Mouse (Mus musculus) limb, embryonic 12.5 days (tissue): Measurements from ENCODE around the gene Cc2d2a. TPM values are rescaled to one million over a fixed set of nuclear protein-coding genes. Genes with fewer than 3 reads are reported as not detected.

Source experiments
- ATAC-seq: fragments of 200-750 bp; cut with Nextera tagmentation; 2 replicates; pipeline ENCODE4 v1.8.0; 2017; ENCODE audit warnings: low read depth, moderate TSS enrichment; ENCODE audit not compliant: insufficient number of reproducible peaks, insufficient read depth, low FRiP score, low TSS enrichment
- H3K27ac ChIP-seq: fragments of 300-500 bp; sonication (generic); 2 replicates; pipeline ENCODE4 v1.5.1; 2016; ENCODE audit warnings: mild to moderate bottlenecking, moderate library complexity
- H3K27me3 ChIP-seq: fragments of 300-500 bp; sonication (generic); 2 replicates; pipeline ENCODE4 v1.6.1; 2016; ENCODE audit warnings: mild to moderate bottlenecking, moderate library complexity
- H3K36me3 ChIP-seq: fragments of 300-500 bp; sonication (generic); 2 replicates; pipeline ENCODE4 v1.6.1; 2016; ENCODE audit warnings: mild to moderate bottlenecking, moderate library complexity
- H3K4me1 ChIP-seq: fragments of 300-500 bp; sonication (generic); replicated peaks from 2 replicates; pipeline ENCODE4 v1.6.1; 2016
- H3K4me2 ChIP-seq: fragments of 300-500 bp; sonication (generic); 2 replicates; pipeline ENCODE4 v1.6.1; 2016; ENCODE audit warnings: mild to moderate bottlenecking, moderate library complexity
- H3K4me3 ChIP-seq: fragments of 300-500 bp; sonication (generic); replicated peaks from 2 replicates; pipeline ENCODE4 v1.5.1; 2016; ENCODE audit warnings: mild to moderate bottlenecking
- H3K9ac ChIP-seq: fragments of 300-500 bp; sonication (generic); replicated peaks from 2 replicates; pipeline ENCODE4 v1.6.1; 2016; ENCODE audit warnings: mild to moderate bottlenecking, moderate library complexity
- H3K9me3 ChIP-seq: fragments of 300-500 bp; sonication (generic); 2 replicates; pipeline ENCODE4 v1.6.1; 2016; ENCODE audit warnings: mild to moderate bottlenecking, moderate library complexity
- WGBS: fragments of 180-500 bp; shearing (Covaris S2); methylation state at CpG from one replicate; pipeline ENCODE4 v1.1.7; 2016; 5-methylcytosine and 5-hydroxymethylcytosine counted together
- polyA plus RNA-seq: library from polyadenylated mRNA; unstranded; fragments of >200 nt; fragmentation: Nextera tagmentation; extraction: Ambion mirVana; gene quantifications from 2 replicates; pipeline ENCODE4 v1.2.1, GENCODE M21; 2016

Gene Cc2d2a
- 11.1 and 12.3 TPM in 2 replicates for polyA plus RNA-seq

DNA sequence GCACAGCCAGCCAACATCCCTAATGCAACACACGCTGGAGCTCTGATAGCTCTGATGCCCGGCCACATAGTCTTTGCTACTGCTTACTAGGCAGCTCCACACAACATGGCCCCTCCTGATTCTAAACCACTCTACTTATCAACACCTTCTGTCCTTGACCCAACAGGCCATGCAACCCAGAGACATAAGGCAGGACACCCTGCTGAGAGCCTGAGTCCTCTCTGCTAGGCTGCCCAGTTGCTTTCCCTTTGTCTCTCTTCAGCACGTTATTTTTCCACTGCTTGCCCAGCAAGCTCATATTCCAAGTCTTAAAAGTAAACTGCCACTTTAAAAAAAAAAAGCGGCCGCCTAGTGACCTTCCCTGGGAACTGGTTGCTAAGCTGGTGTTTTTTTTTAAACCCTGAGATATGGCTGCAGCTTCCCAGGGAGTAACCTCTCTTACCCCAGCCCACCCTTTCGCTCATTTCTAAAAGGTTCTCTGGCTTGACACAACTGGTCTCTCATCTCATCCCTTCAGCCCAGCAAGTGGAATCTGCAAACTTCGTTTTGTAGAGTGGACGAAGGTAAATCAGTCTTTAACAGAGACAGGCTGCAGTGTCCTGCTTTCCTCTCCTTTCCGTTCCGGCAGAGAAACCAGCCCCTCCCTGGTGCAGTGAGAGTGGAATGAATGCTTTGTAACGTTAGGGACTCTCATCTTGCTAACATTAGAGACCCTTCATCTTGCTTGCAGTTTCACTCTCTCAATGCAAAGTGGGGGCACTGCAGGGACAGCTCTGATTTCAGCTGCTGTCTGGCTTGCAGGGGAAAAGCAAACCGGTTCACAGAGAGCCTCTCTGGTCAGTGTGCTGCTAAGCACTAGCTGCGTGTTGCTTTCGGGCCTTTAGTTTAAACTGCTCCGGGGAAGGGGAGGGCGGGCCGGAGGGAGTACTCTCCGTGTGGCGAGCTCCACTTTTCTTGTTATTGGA, at the start of gene Cc2d2a:
TSS of gene Cc2d2a (plus strand) at position 350 of the 965 bp plus-strand sequence.
- Histone ChIP-seq H3K27me3 (no peaks in the 10 kb centered on the region), H3K4me2 (peak within 1 kb of the TSS; percentile 59), H3K27ac (peak within 1 kb of the TSS; percentile 91), H3K4me1 (peaks cover 33% of the 10 kb centered on the region), H3K4me3 (peak within 1 kb of the TSS; percentile 41), H3K36me3 (no peaks in the 10 kb centered on the region), H3K9ac (peak within 1 kb of the TSS; percentile 58), H3K9me3 (no peaks in the 10 kb centered on the region)
- ATAC-seq = peak; percentile 82
- WGBS = 5% methylated on average over 19 of the region's 19 CpGs

DNA sequence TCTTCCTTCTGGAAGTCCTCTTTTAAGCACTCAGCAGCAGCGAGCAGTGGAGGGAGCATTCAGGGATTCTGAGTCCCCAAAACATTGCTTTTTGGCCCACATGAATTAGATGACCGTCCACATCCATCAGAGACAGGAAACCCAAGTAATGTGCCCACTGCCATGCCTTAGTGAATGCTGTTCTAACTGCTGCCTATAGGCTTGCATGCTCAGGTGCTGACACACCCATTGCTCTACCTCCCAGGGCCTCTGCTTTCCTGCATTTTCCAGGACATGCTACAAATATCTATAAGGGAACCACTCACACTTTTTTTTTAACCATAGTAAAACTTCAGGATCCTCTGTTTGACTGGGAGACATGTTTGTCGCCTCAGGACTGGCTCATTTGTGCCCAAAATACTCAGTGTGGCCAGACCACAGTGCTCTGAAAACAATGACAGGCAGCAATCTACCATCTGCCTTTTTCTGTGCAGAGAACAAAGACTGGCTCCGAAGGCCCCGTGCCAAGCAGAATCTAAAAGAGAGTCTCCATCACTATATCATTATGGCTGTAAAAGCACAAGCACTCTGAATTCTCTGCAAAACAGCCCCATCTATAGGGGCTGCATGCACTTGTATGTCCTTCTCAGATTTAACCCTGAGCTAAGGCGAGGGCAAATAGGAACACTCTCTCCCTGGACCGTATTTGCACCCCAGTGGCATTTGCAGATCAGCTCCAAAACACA, 40.4 kb upstream of the Cc2d2a start:
- Histone ChIP-seq H3K27me3 (no peaks in the 10 kb centered on the region), H3K9ac (no peak overlapping the region), H3K27ac (no peak overlapping the region), H3K4me3 (no peak overlapping the region), H3K9me3 (no peaks in the 10 kb centered on the region), H3K4me2 (no peak overlapping the region), H3K4me1 (no peaks in the 10 kb centered on the region; the same call in 1 of the 2 replicates), H3K36me3 (no peaks in the 10 kb centered on the region)
- 73% methylated on average over 7 of the region's 7 CpGs for WGBS
- ATAC-seq = no peak

DNA sequence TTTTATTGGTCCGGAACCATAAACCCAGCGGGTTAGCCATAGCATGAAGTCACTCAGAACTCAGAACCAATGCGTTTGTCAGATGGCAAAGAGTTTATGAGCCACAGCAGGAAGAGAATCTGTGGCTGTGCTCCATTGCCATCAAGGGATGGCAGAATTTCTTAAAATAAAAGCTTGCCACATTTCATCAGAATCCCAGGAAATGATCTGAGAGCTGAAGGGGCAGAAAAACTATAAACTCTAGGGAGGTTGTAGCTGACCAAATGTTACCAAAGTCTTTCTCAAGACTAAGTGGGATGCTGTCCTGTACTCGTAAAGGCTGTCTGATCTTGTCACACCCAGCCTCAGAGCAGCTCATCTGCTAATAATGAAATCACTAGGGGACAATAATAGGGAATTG, 36.7 kb upstream of the Cc2d2a start:
- Histone ChIP-seq H3K4me3 (no peak overlapping the region), H3K4me1 (no peaks in the 10 kb centered on the region; the same call in 1 of the 2 replicates), H3K9me3 (no peaks in the 10 kb centered on the region), H3K4me2 (no peak overlapping the region), H3K36me3 (no peaks in the 10 kb centered on the region), H3K27ac (no peak overlapping the region), H3K9ac (no peak overlapping the region), H3K27me3 (no peaks in the 10 kb centered on the region)
- no peak for ATAC-seq
- 62% methylated on average over 4 of the region's 4 CpGs for WGBS

DNA sequence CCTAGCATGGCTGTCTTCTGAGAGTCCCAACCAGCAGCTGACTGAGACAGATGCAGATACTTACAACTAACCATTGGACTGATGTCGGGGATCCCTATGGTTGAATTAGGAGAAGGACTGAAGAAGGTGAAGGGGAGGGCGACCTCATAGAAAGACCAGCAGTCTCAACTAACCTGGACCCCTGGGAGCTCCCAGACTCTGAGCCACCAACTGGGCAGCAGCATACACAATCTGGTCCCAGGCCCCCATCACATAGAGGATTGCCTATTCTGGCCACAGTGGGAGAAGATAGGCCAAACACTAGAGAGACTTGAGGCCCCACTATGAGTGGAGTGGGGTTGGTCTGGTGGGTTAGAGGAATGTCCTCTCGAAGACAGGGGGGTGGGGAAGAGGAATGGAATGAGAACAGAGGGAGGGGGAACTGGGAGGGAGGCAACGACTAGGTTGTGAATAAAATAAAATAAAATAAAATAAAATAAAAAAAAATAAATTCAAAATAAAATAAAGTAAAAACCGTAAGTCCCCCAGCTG, 28.0 kb upstream of the Cc2d2a start:
- no peak overlapping the region for H3K4me3 ChIP-seq
- H3K36me3 ChIP-seq = no peaks in the 10 kb centered on the region
- H3K4me2 ChIP-seq = no peak overlapping the region
- H3K27ac ChIP-seq = no peak overlapping the region
- no peaks in the 10 kb centered on the region for H3K9me3 ChIP-seq
- H3K27me3 ChIP-seq = no peaks in the 10 kb centered on the region
- no peak for ATAC-seq
- WGBS = 90% methylated on average over 5 of the region's 5 CpGs
- no peak overlapping the region for H3K9ac ChIP-seq
- H3K4me1 ChIP-seq = no peaks in the 10 kb centered on the region

DNA sequence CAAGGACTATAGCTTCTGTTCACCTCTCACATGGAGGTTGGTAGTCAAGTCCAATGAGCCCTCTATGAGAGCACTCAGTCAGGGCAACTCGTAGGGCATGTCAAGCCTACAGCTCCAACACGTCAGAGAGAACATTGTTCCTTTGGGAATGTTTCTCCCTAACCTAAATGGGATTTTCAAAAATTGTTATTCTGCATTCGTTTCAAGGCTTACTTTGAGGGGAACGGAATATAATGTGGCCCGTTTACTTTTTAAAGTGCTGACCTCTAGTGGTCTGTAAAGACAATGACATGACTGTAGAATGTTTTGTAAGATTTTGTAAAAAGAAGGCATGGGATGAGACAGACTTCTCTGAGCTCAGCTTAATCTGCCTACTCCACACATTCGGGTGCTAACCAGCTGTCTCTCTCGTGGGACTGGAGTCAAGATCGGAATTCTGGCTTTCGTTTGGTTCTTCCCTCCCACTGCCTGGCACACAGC, 27.5 kb upstream of the Cc2d2a start:
- H3K27me3 ChIP-seq = no peaks in the 10 kb centered on the region
- peak; percentile 71; the same call in 1 of the 2 replicates for ATAC-seq
- H3K4me2 ChIP-seq = no peak overlapping the region
- H3K27ac ChIP-seq = no peak overlapping the region
- H3K36me3 ChIP-seq = no peaks in the 10 kb centered on the region
- no peak overlapping the region for H3K9ac ChIP-seq
- H3K4me1 ChIP-seq = no peaks in the 10 kb centered on the region
- WGBS = 34% methylated on average over 9 of the region's 9 CpGs
- H3K9me3 ChIP-seq = no peaks in the 10 kb centered on the region
- no peak overlapping the region for H3K4me3 ChIP-seq

DNA sequence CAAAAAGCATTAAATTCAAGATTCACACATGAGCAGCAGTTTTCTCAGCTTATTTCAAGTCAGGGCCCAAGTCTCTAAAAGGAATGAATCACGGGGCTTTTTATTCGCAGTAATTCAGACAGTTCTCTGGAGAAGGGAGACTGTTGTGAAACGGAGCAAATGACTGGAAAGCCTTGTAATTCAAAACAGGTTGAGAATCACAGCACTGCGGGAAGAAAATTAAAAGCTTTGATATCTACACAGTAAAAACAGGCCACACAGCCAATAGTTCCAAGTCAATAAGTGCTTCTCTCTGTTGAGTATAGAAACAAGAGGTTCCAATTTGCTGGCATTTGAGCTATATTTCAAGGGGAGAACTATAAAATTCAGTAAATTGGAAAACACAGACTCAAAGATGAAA, 17.1 kb upstream of the Cc2d2a start:
- ATAC-seq = no peak; the same call in 1 of the 2 replicates
- H3K4me3 ChIP-seq = no peak overlapping the region
- H3K4me1 ChIP-seq = no peaks in the 10 kb centered on the region
- WGBS = 16% methylated on average over 4 of the region's 4 CpGs
- no peak overlapping the region for H3K9ac ChIP-seq
- no peaks in the 10 kb centered on the region for H3K27me3 ChIP-seq
- no peaks in the 10 kb centered on the region for H3K36me3 ChIP-seq
- no peak overlapping the region for H3K4me2 ChIP-seq
- no peaks in the 10 kb centered on the region for H3K9me3 ChIP-seq
- peak overlapping the region; percentile 64; the same call in 1 of the 2 replicates for H3K27ac ChIP-seq

DNA sequence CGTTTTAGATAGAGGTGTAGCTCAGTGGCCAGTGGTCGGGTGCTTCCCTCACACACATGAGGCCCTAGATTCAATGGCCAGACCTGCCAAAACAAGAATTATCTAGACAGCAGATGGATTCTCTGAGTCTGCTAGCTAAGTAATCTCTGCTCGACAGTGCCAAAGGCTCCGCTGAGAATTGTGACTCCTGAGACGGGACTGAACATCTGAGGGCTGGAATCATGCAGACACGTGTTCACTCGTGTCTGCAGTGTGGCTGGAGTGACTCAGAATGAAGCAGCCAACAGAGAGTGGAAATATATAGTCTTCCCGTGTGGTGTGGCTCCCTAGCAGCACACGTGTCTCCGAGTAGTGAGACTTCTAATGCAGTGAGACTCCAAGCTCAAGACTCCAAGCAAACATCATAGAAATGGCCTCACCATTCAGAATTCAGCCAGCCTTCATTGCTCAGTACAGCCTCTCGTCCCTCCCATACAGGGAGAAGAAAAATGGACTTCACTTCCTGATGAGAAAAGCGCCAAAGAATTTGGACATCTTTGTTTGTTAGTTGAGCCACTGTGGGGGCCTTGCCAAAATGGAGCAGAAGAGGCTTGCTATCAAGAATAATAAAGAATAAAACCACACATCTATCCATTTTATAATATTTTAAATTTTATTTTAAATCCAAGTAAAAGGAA, 14.9 kb upstream of the Cc2d2a start:
- Histone ChIP-seq H3K27ac (no peak overlapping the region), H3K36me3 (no peaks in the 10 kb centered on the region), H3K27me3 (no peaks in the 10 kb centered on the region), H3K9ac (no peak overlapping the region), H3K4me1 (no peaks in the 10 kb centered on the region), H3K4me3 (no peak overlapping the region), H3K4me2 (no peak overlapping the region), H3K9me3 (no peaks in the 10 kb centered on the region)
- ATAC-seq = no peak
- 84% methylated on average over 12 of the region's 12 CpGs for WGBS

DNA sequence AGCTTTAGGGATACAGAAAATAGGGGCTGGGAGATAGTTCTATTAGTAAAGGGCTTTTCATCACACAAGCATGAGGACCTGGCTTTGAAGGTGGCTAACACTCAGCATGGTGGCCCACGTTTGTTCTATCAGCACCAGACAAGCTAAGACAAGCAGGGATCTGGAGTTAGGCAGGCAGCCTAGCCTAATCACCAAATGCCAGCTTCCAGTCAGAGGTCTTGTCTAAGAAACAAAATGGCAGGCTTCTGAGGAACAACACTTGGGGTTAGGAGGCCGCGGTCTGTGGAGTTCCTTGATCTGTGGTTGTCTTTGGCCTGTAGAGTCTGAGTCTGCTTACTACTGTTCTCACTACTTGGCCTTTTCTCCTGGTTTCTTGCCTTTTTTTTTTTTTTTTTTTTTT, 648 bp upstream of the Cc2d2a start:
- peak overlapping the region; percentile 91 for H3K27ac ChIP-seq

DNA sequence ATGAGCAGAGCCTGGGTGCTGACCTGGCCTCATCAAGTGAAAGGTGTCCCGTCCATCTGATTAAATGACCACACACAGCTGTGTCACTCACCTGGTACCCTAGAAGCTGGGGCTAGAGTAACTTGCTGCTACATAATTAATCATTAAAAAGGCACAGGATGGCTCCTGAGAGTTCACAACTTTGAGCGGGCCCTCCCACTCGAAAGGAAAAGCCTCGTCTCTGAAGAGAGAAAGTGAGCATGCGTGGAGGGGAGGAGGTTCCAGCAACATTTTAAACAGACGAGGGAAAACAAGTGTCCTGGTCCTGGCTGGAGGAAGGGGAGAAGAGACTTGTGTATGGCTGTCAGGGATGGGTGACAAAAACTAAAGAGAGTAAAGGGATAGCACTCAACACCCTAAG, 1.4 kb downstream of the Cc2d2a start:
- Histone ChIP-seq H3K9me3 (no peaks in the 10 kb centered on the region), H3K36me3 (no peaks in the 10 kb centered on the region), H3K4me3 (peak overlapping the region; percentile 12; the same call in 1 of the 2 replicates), H3K4me1 (peaks cover 33% of the 10 kb centered on the region), H3K4me2 (peak overlapping the region; percentile 59), H3K9ac (no peak overlapping the region), H3K27ac (peak overlapping the region; percentile 76), H3K27me3 (no peaks in the 10 kb centered on the region)
- WGBS = 43% methylated on average over 6 of the region's 6 CpGs
- ATAC-seq = no peak

More for the DNA sequence above, 648 bp upstream of the Cc2d2a start:
- H3K4me2 ChIP-seq = 0 out of 2 replicates have a peak overlapping the region, but pooled peaks have one; percentile 59
- H3K27me3 ChIP-seq = no peaks in the 10 kb centered on the region
- no peak for ATAC-seq
- H3K9me3 ChIP-seq = no peaks in the 10 kb centered on the region
- no peak overlapping the region for H3K4me3 ChIP-seq
- H3K4me1 ChIP-seq = peaks cover 33% of the 10 kb centered on the region
- 85% methylated on average over 3 of the region's 3 CpGs for WGBS
- no peak overlapping the region for H3K9ac ChIP-seq
- no peaks in the 10 kb centered on the region for H3K36me3 ChIP-seq

DNA sequence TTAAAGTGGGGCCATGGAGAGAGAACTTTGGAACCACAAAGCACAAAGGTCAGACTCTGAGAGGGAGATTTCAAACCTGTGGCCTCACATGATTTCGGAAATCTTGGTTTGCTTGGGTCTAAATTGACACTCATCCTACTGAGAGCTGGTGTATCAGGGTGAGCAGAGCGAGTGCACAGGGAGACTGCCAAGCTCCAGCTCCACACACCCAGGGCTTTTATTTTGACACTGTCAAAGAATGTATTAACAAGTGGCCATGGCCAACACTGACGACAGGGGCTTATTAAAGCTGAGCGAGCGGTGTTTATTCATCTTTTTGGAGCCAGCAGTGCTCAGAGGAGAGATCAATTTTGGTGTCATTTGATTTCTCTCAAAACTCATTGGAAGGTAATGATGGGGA, 3.0 kb downstream of the Cc2d2a start:
- no peak overlapping the region for H3K9ac ChIP-seq
- H3K9me3 ChIP-seq = no peaks in the 10 kb centered on the region
- H3K4me3 ChIP-seq = peak overlapping the region; percentile 19
- H3K27me3 ChIP-seq = no peaks in the 10 kb centered on the region
- H3K4me1 ChIP-seq = peaks cover 33% of the 10 kb centered on the region
- 28% methylated on average over 5 of the region's 5 CpGs for WGBS
- H3K36me3 ChIP-seq = no peaks in the 10 kb centered on the region
- H3K4me2 ChIP-seq = peak overlapping the region; percentile 46
- no peak for ATAC-seq
- no peak overlapping the region for H3K27ac ChIP-seq
